Mouse (Mus musculus): ENCODE data around the gene C1qtnf7. TPM values are rescaled to one million over a fixed set of nuclear protein-coding genes. Genes with fewer than 3 reads are reported as not detected.

The C1qtnf7 gene
- total RNA-seq (2021) (1 to 10 TPM; 3.7 to 6.3 TPM), polyA plus RNA-seq (2012; rRNA removed) (0.65 and 1.2 TPM in 2 replicates)
- long read RNA-seq, transcript C1qtnf7-201 (3 exons, 3,879 nt) = major isoform, 6 of 7 reads
- long read RNA-seq, partial matches to known transcripts = 0 of 7 reads
- long read RNA-seq, other reads (novel, unspliced or antisense) = 1 of 7 reads

- no peak for DNase-seq
Measured at GRCm38 (mm10) chr5:43515401-43515976, at the start of gene C1qtnf7. Gene C1qtnf7 (plus strand): TSS chr5:43515538.

GRCm38 (mm10) chr5:43466762-43467161, 48.6 kb upstream of the C1qtnf7 start:
- no peak for DNase-seq

- DNase-seq = no peak
Measured at GRCm38 (mm10) chr5:43467214-43467613, 48.1 kb upstream of the C1qtnf7 start.

GRCm38 (mm10) chr5:43468937-43469336, 46.4 kb upstream of the C1qtnf7 start:
- no peak for DNase-seq

- no peak for DNase-seq
Measured at GRCm38 (mm10) chr5:43477953-43478352, 37.4 kb upstream of the C1qtnf7 start.

GRCm38 (mm10) chr5:43480046-43480445, 35.3 kb upstream of the C1qtnf7 start:
- no peak for DNase-seq

- no peak for DNase-seq
Measured at GRCm38 (mm10) chr5:43480786-43481185, 34.6 kb upstream of the C1qtnf7 start.

- no peak for DNase-seq
Measured at GRCm38 (mm10) chr5:43481824-43482223, 33.5 kb upstream of the C1qtnf7 start.

GRCm38 (mm10) chr5:43501887-43502286, 13.5 kb upstream of the C1qtnf7 start:
- DNase-seq = no peak

GRCm38 (mm10) chr5:43504243-43504786, 11.0 kb upstream of the C1qtnf7 start:
- no peak for DNase-seq

- no peak for DNase-seq
Measured at GRCm38 (mm10) chr5:43508470-43508869, 6.9 kb upstream of the C1qtnf7 start.

GRCm38 (mm10) chr5:43508892-43509291, 6.4 kb upstream of the C1qtnf7 start:
- no peak for DNase-seq

- DNase-seq = no peak
Measured at GRCm38 (mm10) chr5:43511126-43511525, 4.2 kb upstream of the C1qtnf7 start.

- no peak for DNase-seq
Measured at GRCm38 (mm10) chr5:43516491-43516890, 1.2 kb downstream of the C1qtnf7 start.

GRCm38 (mm10) chr5:43517313-43517712, 2.0 kb downstream of the C1qtnf7 start:
- no peak for DNase-seq

GRCm38 (mm10) chr5:43519905-43520304, 4.6 kb downstream of the C1qtnf7 start:
- no peak for DNase-seq

- DNase-seq = no peak
Measured at GRCm38 (mm10) chr5:43521369-43521768, 6.0 kb downstream of the C1qtnf7 start.

- no peak for DNase-seq
Measured at GRCm38 (mm10) chr5:43522866-43523265, 7.5 kb downstream of the C1qtnf7 start.

- DNase-seq = no peak
Measured at GRCm38 (mm10) chr5:43526874-43527584, 11.7 kb downstream of the C1qtnf7 start.

GRCm38 (mm10) chr5:43530186-43530585, 14.8 kb downstream of the C1qtnf7 start:
- no peak for DNase-seq

- no peak for DNase-seq
Measured at GRCm38 (mm10) chr5:43530886-43531285, 15.5 kb downstream of the C1qtnf7 start.

GRCm38 (mm10) chr5:43538322-43539167, 23.2 kb downstream of the C1qtnf7 start:
- no peak for DNase-seq
